12 mouse cellular contexts compared by ENCODE assay signal in genomic region chr11:106381011-106381410, GRCm38 (mm10). TPM values are rescaled to one million over a fixed set of nuclear protein-coding genes. Genes with fewer than 3 reads are reported as not detected.
A peak's percentile ranks its signal among the peaks of the same experiment; 100 is the strongest.
DNase-seq lines count a peak whose midpoint lies in the region; ATAC-seq and TF ChIP-seq lines count a peak whose summit lies in the region.
"Had no signal": no experiment of that assay in that cellular context is flagged by ENCODE, and none has a peak within 500 bp of the region (broad histone marks: within the 10 kb centered on the region; RNA-seq: fewer than 3 reads in every experiment).

No protein-coding gene starts in this region.

- DNase-seq in kidney, adult 8-10 months, result no peak
- peak; percentile 33 for DNase-seq in MEL-GATA-1-ER (ENCODE audit: extremely low read depth, low read depth)
- DNase-seq in liver, embryonic 14.5 days (ENCODE audit: low read depth in 3 of 3, low spot score in 3 of 3), result no peak
- no peak for DNase-seq in layer of hippocampus, postnatal 25 days (ENCODE audit: extremely low spot score in 1 of 2, low spot score in 1 of 2)
- no peak for DNase-seq in layer of hippocampus, adult 11-12 months (ENCODE audit: low spot score)
- DNase-seq: adrenal gland, postnatal 14 days; cerebellum, postnatal 10 days had no signal

- peak overlapping the region; percentile 15; the same call in 1 of the 2 replicates for H3K9ac ChIP-seq in kidney, embryonic 16.5 days (replicated peaks; ENCODE audit: low read length)
- H3K9ac ChIP-seq in liver, embryonic 14.5 days (replicated peaks), result no peak overlapping the region
- H3K9ac ChIP-seq: midbrain, embryonic 12.5 days had no signal

- ATAC-seq in kidney, embryonic 16.5 days (ENCODE audit: low FRiP score, low TSS enrichment), result no peak
- ATAC-seq in liver, embryonic 14.5 days (ENCODE audit: insufficient read depth), result no peak
- ATAC-seq: Patski had no signal

- TF ChIP-seq EP300 in liver, embryonic 14.5 days (IDR thresholded peaks at IDR 0.05; ENCODE audit: low read depth), result no peak

- H3K36me3 ChIP-seq in kidney, embryonic 16.5 days (ENCODE audit: insufficient read depth, low read length), result no peaks in the 10 kb centered on the region
- H3K36me3 ChIP-seq in liver, embryonic 14.5 days (replicated peaks; ENCODE audit: control insufficient read depth, insufficient read depth, low read depth), result no peaks in the 10 kb centered on the region
- H3K36me3 ChIP-seq: midbrain, embryonic 12.5 days had no signal

- H3K27me3 ChIP-seq in kidney, embryonic 16.5 days (ENCODE audit: insufficient read depth, low read length), result no peaks in the 10 kb centered on the region
- H3K27me3 ChIP-seq in liver, embryonic 14.5 days (ENCODE audit: control insufficient read depth, insufficient read depth, low read length), result no peaks in the 10 kb centered on the region
- H3K27me3 ChIP-seq: midbrain, embryonic 12.5 days had no signal

- H3K4me3 ChIP-seq in kidney, embryonic 16.5 days (ENCODE audit: low read length), result peak overlapping the region; percentile 28
- peak overlapping the region; percentile 77 for H3K4me3 ChIP-seq in brown adipose tissue, adult 24 weeks (ENCODE audit: insufficient read depth, low read depth, low read length)
- no peak overlapping the region for H3K4me3 ChIP-seq in liver, embryonic 14.5 days (ENCODE audit: insufficient read depth in 1 of 2, low read depth in 2 of 2, low read length in 2 of 2)
- H3K4me3 ChIP-seq: midbrain, embryonic 12.5 days had no signal

- no peaks in the 10 kb centered on the region for H3K4me1 ChIP-seq in kidney, embryonic 16.5 days (ENCODE audit: insufficient read depth, low read length)
- peaks cover 9% of the 10 kb centered on the region for H3K4me1 ChIP-seq in brown adipose tissue, adult 24 weeks (ENCODE audit: control insufficient read depth, insufficient read depth, insufficient read length, low read length)
- H3K4me1 ChIP-seq in liver, embryonic 14.5 days (replicated peaks; ENCODE audit: control insufficient read depth in 2 of 2, insufficient read depth in 2 of 2, low read length in 1 of 2), result peaks cover 0 to 29% of the 10 kb centered on the region in 2 experiments; a peak in 2 of 4 replicates
- H3K4me1 ChIP-seq: midbrain, embryonic 12.5 days had no signal

- H3K27ac ChIP-seq in kidney, embryonic 16.5 days (ENCODE audit: low read length), result peak overlapping the region; percentile 84; the same call in 1 of the 2 replicates
- peak overlapping the region; percentile 98; the same call in 1 of the 2 replicates for H3K27ac ChIP-seq in brown adipose tissue, adult 24 weeks (replicated peaks; ENCODE audit: low read depth, low read length)
- no peak overlapping the region for H3K27ac ChIP-seq in liver, embryonic 14.5 days
- H3K27ac ChIP-seq: midbrain, embryonic 12.5 days had no signal

- 75% methylated on average over 11 of the region's 11 CpGs for WGBS in kidney, embryonic 16.5 days
- WGBS in liver, embryonic 14.5 days (ENCODE audit: insufficient replicate concordance), result 61% methylated on average over 11 of the region's 11 CpGs

- H3K4me2 ChIP-seq in kidney, embryonic 16.5 days (replicated peaks; ENCODE audit: low read depth, low read length), result peak overlapping the region; percentile 47
- H3K4me2 ChIP-seq in liver, embryonic 14.5 days (ENCODE audit: low read depth), result peak overlapping the region; percentile 32; the same call in 1 of the 2 replicates
- H3K4me2 ChIP-seq: midbrain, embryonic 12.5 days had no signal

- TF ChIP-seq CTCF in liver, embryonic 14.5 days (IDR thresholded peaks at IDR 0.05; ENCODE audit: low read depth), result peak; percentile 48

- no peaks in the 10 kb centered on the region for H3K9me3 ChIP-seq in kidney, embryonic 16.5 days (ENCODE audit: low read length)
- H3K9me3 ChIP-seq in liver, embryonic 14.5 days (ENCODE audit: control insufficient read depth, low read length), result no peaks in the 10 kb centered on the region
- H3K9me3 ChIP-seq: midbrain, embryonic 12.5 days had no signal

RNA-seq across cellular contexts. Expression of gene Icam2, which starts 6.9 kb away (rescaled TPM):
- 87.8 and 95.9 TPM in 2 replicates for polyA plus RNA-seq in kidney, embryonic 16.5 days (2015; fragmentation: Nextera tagmentation; extraction: Ambion mirVana)
- 12.9 and 21.2 TPM in 2 replicates for polyA plus RNA-seq in brown adipose tissue, adult 24 weeks (2012; ENCODE audit: insufficient read depth, insufficient read length, missing spikeins)
- 9.4 and 13.0 TPM in 2 replicates for polyA plus RNA-seq in liver, embryonic 14.5 days (2012; rRNA removed)
- 12.1 and 16.3 TPM in 2 replicates for polyA plus RNA-seq in liver, embryonic 14.5 days (2014; fragmentation: Nextera tagmentation; extraction: Ambion mirVana)
- total RNA-seq in layer of hippocampus, postnatal 25 days (2021), result 1 to 10 TPM; 2.8 to 3.3 TPM
- polyA plus RNA-seq: Patski had no signal

RNA-seq across cellular contexts. Expression of gene Prr29, which starts 15.7 kb away (rescaled TPM):
- polyA plus RNA-seq in kidney, embryonic 16.5 days (2015; fragmentation: Nextera tagmentation; extraction: Ambion mirVana), result 0.36 and 0.39 TPM in 2 replicates
- polyA plus RNA-seq in brown adipose tissue, adult 24 weeks (2012; ENCODE audit: insufficient read depth, insufficient read length, missing spikeins), result not detected in 2 replicates
- not detected in 2 replicates for polyA plus RNA-seq in liver, embryonic 14.5 days (2012; rRNA removed)
- polyA plus RNA-seq in liver, embryonic 14.5 days (2014; fragmentation: Nextera tagmentation; extraction: Ambion mirVana), result not detected in 2 replicates
- total RNA-seq in layer of hippocampus, postnatal 25 days (2021), result not detected
- total RNA-seq: adrenal gland, postnatal 14 days; granulocyte monocyte progenitor cell, adult 5-6 weeks had no signal
- polyA plus RNA-seq: midbrain, embryonic 12.5 days; Patski had no signal

RNA-seq across cellular contexts. Expression of gene Scn4a, which starts 27.9 kb away (rescaled TPM):
- polyA plus RNA-seq in kidney, embryonic 16.5 days (2015; fragmentation: Nextera tagmentation; extraction: Ambion mirVana), result 0.41 and 0.47 TPM in 2 replicates
- polyA plus RNA-seq in brown adipose tissue, adult 24 weeks (2012; ENCODE audit: insufficient read depth, insufficient read length, missing spikeins), result 1.4 and 2.6 TPM in 2 replicates
- polyA plus RNA-seq in liver, embryonic 14.5 days (2012; rRNA removed), result 0.01 and 0.02 TPM in 2 replicates
- not detected in 2 replicates for polyA plus RNA-seq in liver, embryonic 14.5 days (2014; fragmentation: Nextera tagmentation; extraction: Ambion mirVana)
- total RNA-seq in layer of hippocampus, postnatal 25 days (2021), result under 1 TPM in 1 of 2 experiments, not detected in 1; 0.05 TPM
- total RNA-seq: granulocyte monocyte progenitor cell, adult 5-6 weeks had no signal
- polyA plus RNA-seq: midbrain, embryonic 12.5 days had no signal

Comparison
In these comparisons a context has a peak if more than half of its experiments do, and no peak if none do; other contexts are left out.
1. H3K4me3 ChIP-seq: peak in kidney, embryonic 16.5 days (single experiment) and brown adipose tissue, adult 24 weeks (single experiment); none in liver, embryonic 14.5 days (0 of 2).